Mouse (Mus musculus): Measurements from ENCODE around the gene Sv2a. TPM values are rescaled to one million over a fixed set of nuclear protein-coding genes. Genes with fewer than 3 reads are reported as not detected.

The Sv2a gene
- total RNA-seq (2014; rRNA removed) = 157 and 160 TPM in 2 replicates
- 167 and 176 TPM in 2 replicates for polyA plus RNA-seq (2015; fragmentation: Nextera tagmentation; extraction: Ambion mirVana)

GRCm38 (mm10) chr3:96180727-96181477 is at the start of gene Sv2a:
TSS of gene Sv2a (plus strand) at chr3:96181151.
- Histone ChIP-seq H3K36me3 (ENCODE audit: insufficient read depth, low read length) (0 out of 2 replicates have a peak, but pooled peaks cover 11% of the 10 kb centered on the region), H3K4me2 (ENCODE audit: low read depth, low read length, poor library complexity, severe bottlenecking) (peak within 1 kb of the TSS; percentile 63), H3K4me3 (ENCODE audit: low read depth, low read length) (peak within 1 kb of the TSS; percentile 62), H3K27ac (ENCODE audit: low read depth, low read length) (peak within 1 kb of the TSS; percentile 90), H3K27me3 (ENCODE audit: insufficient read depth, low read length) (no peaks in the 10 kb centered on the region), H3K9ac (replicated peaks; ENCODE audit: low read length, poor library complexity, severe bottlenecking) (peak within 1 kb of the TSS; percentile 85), H3K4me1 (ENCODE audit: insufficient read depth, low read length) (peaks cover 8% of the 10 kb centered on the region; the same call in 1 of the 2 replicates), H3K9me3 (ENCODE audit: low read length) (no peaks in the 10 kb centered on the region)
- peak; percentile 84 for ATAC-seq (ENCODE audit: low FRiP score)
- WGBS = under 1% methylated on average over 20 of the region's 23 CpGs
- TF ChIP-seq CTCF (IDR thresholded peaks at IDR 0.05) = no peak
- DNase-seq (ENCODE audit: low spot score) = peak; percentile 72

DNA sequence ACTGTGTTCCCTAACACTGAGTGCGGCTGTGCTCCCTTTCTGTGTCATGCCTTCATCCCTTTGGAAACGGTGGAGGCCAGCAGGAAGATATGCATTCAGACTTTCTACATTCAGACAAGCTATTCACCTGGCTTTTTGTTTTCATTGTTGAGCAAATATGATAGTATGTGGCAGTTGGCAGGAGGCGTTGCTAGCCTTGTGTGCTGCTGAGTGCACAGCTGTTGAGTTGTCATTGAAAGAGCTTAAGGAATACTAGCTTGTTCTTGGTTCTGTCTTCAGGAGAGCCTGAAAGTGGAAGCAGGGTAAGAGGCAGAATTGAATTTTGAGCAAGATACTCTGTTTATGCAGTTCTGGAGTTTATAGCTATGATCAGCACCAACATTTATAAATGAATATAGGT is 48.5 kb upstream of the Sv2a start:
- no peak for TF ChIP-seq CTCF (IDR thresholded peaks at IDR 0.05)
- DNase-seq (ENCODE audit: low spot score) (no peak), ATAC-seq (ENCODE audit: low FRiP score) (no peak)
- Histone ChIP-seq H3K27ac (ENCODE audit: low read depth, low read length) (no peak overlapping the region), H3K9me3 (ENCODE audit: low read length) (no peaks in the 10 kb centered on the region), H3K4me1 (ENCODE audit: insufficient read depth, low read length) (no peaks in the 10 kb centered on the region), H3K36me3 (ENCODE audit: insufficient read depth, low read length) (no peaks in the 10 kb centered on the region; the same call in 1 of the 2 replicates), H3K27me3 (ENCODE audit: insufficient read depth, low read length) (no peaks in the 10 kb centered on the region), H3K4me3 (ENCODE audit: low read depth, low read length) (no peak overlapping the region), H3K4me2 (ENCODE audit: low read depth, low read length, poor library complexity, severe bottlenecking) (no peak overlapping the region), H3K9ac (replicated peaks; ENCODE audit: low read length, poor library complexity, severe bottlenecking) (no peak overlapping the region)
- 79% methylated on average over 3 of the region's 3 CpGs for WGBS

GRCm38 (mm10) chr3:96133327-96133905 is 47.5 kb upstream of the Sv2a start:
- 74% methylated on average over 11 of the region's 11 CpGs for WGBS

DNA sequence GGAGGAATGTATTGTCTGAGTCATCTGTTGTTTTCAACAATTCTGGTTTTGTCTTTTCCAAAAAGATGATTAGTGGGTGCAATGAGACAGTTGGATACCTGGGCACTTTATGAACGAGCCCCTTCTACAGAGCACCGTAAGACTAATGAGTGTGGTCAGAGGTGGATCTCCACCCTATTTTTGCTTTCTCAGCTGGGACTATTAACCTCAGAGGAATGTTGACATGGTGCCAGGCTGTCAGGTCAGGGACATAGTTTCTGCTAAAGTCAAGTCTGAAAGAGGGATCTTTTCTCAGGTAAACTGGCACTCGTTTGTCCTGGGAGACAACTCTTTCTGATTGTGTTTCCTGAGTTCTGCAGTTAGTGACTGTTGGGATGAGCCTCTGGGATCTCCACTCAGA is 45.9 kb upstream of the Sv2a start:
- Histone ChIP-seq H3K4me2 (ENCODE audit: low read depth, low read length, poor library complexity, severe bottlenecking) (no peak overlapping the region), H3K9me3 (ENCODE audit: low read length) (no peaks in the 10 kb centered on the region), H3K4me1 (ENCODE audit: insufficient read depth, low read length) (no peaks in the 10 kb centered on the region), H3K27ac (ENCODE audit: low read depth, low read length) (no peak overlapping the region), H3K9ac (replicated peaks; ENCODE audit: low read length, poor library complexity, severe bottlenecking) (no peak overlapping the region), H3K27me3 (ENCODE audit: insufficient read depth, low read length) (no peaks in the 10 kb centered on the region), H3K36me3 (ENCODE audit: insufficient read depth, low read length) (peaks cover 4% of the 10 kb centered on the region; the same call in 1 of the 2 replicates), H3K4me3 (ENCODE audit: low read depth, low read length) (no peak overlapping the region)
- ATAC-seq (ENCODE audit: low FRiP score) = no peak
- 84% methylated on average over 3 of the region's 3 CpGs for WGBS
- no peak for DNase-seq (ENCODE audit: low spot score)
- no peak for TF ChIP-seq CTCF (IDR thresholded peaks at IDR 0.05)

More at GRCm38 (mm10) chr3:96133327-96133905, 47.5 kb upstream of the Sv2a start:
- DNase-seq (ENCODE audit: low spot score) (no peak), ATAC-seq (ENCODE audit: low FRiP score) (no peak)
- TF ChIP-seq CTCF (IDR thresholded peaks at IDR 0.05) = no peak
- Histone ChIP-seq H3K9me3 (ENCODE audit: low read length) (no peaks in the 10 kb centered on the region), H3K9ac (replicated peaks; ENCODE audit: low read length, poor library complexity, severe bottlenecking) (no peak overlapping the region), H3K4me2 (ENCODE audit: low read depth, low read length, poor library complexity, severe bottlenecking) (no peak overlapping the region), H3K4me1 (ENCODE audit: insufficient read depth, low read length) (no peaks in the 10 kb centered on the region), H3K27me3 (ENCODE audit: insufficient read depth, low read length) (no peaks in the 10 kb centered on the region), H3K27ac (ENCODE audit: low read depth, low read length) (no peak overlapping the region), H3K4me3 (ENCODE audit: low read depth, low read length) (no peak overlapping the region), H3K36me3 (ENCODE audit: insufficient read depth, low read length) (no peaks in the 10 kb centered on the region; the same call in 1 of the 2 replicates)

GRCm38 (mm10) chr3:96147950-96148349 is 33.0 kb upstream of the Sv2a start:
- no peak for ATAC-seq (ENCODE audit: low FRiP score)
- peak; percentile 80 for DNase-seq (ENCODE audit: low spot score)
- Histone ChIP-seq H3K9me3 (ENCODE audit: low read length) (no peaks in the 10 kb centered on the region), H3K27ac (ENCODE audit: low read depth, low read length) (no peak overlapping the region), H3K4me3 (ENCODE audit: low read depth, low read length) (no peak overlapping the region), H3K4me2 (ENCODE audit: low read depth, low read length, poor library complexity, severe bottlenecking) (no peak overlapping the region), H3K36me3 (ENCODE audit: insufficient read depth, low read length) (peaks cover 33% of the 10 kb centered on the region), H3K4me1 (ENCODE audit: insufficient read depth, low read length) (no peaks in the 10 kb centered on the region), H3K27me3 (ENCODE audit: insufficient read depth, low read length) (no peaks in the 10 kb centered on the region), H3K9ac (replicated peaks; ENCODE audit: low read length, poor library complexity, severe bottlenecking) (no peak overlapping the region)
- peak; percentile 85 for TF ChIP-seq CTCF (IDR thresholded peaks at IDR 0.05)
- 17% methylated on average over 5 of the region's 5 CpGs for WGBS

DNA sequence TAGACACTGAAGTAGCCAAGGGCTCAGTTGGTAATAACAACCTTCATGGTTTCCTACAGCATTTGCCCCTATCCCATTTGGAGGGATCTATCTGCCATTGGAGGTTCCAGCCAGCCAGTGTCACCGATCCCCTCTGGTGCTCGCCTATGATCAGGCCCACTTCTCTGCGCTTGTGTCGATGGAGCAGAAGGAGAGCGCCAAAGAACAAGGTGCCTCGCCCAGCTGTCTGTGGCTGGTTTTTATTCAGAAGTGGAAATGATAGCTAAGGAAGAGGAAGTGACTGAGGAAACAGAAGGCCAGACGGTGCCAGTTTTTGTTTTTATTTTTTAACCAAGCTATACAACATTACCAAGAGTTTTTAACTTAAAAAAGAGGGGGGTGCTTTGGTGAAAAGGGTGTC is 29.1 kb upstream of the Sv2a start:
- no peak overlapping the region for H3K9ac ChIP-seq (replicated peaks; ENCODE audit: low read length, poor library complexity, severe bottlenecking)
- H3K27ac ChIP-seq (ENCODE audit: low read depth, low read length) = no peak overlapping the region
- 86% methylated on average over 7 of the region's 7 CpGs for WGBS
- no peaks in the 10 kb centered on the region for H3K27me3 ChIP-seq (ENCODE audit: insufficient read depth, low read length)
- ATAC-seq (ENCODE audit: low FRiP score) (no peak), DNase-seq (ENCODE audit: low spot score) (no peak)
- H3K4me3 ChIP-seq (ENCODE audit: low read depth, low read length) = no peak overlapping the region
- H3K4me2 ChIP-seq (ENCODE audit: low read depth, low read length, poor library complexity, severe bottlenecking) = no peak overlapping the region
- H3K4me1 ChIP-seq (ENCODE audit: insufficient read depth, low read length) = no peaks in the 10 kb centered on the region
- peaks cover 45% of the 10 kb centered on the region for H3K36me3 ChIP-seq (ENCODE audit: insufficient read depth, low read length)
- no peaks in the 10 kb centered on the region for H3K9me3 ChIP-seq (ENCODE audit: low read length)
- TF ChIP-seq CTCF (IDR thresholded peaks at IDR 0.05) = no peak
